Mouse (Mus musculus) adrenal gland, postnatal 10 days (tissue): ENCODE measurements around the gene Samd10. TPM values are rescaled to one million over a fixed set of nuclear protein-coding genes. Genes with fewer than 3 reads are reported as not detected.

ENCODE experiments used
- DNase-seq: peaks from one replicate; pipeline ENCODE4 v3.0.0; 2021; ENCODE audit warnings: mixed read lengths
- long read RNA-seq, 2 experiments: library from polyadenylated mRNA; stranded (forward); transcript quantifications; one replicate each; pipeline ENCODE4 v2.0.0; 2021
- total RNA-seq, 2 experiments: library from RNA; stranded (reverse); gene quantifications; 2 replicates each; pipeline ENCODE4 v1.2.3; 2021

Samd10 gene
- 10 to 100 TPM in 1 of 2 experiments, 1 to 10 TPM in 1; 10.0 to 11.7 TPM for total RNA-seq
- long read RNA-seq, experiment 1, partial matches to known transcripts: 1 of 6 reads
- long read RNA-seq, experiment 1, other reads (novel, unspliced or antisense): 0 of 6 reads
- long read RNA-seq, experiment 2, partial matches to known transcripts: 0 of 6 reads
- long read RNA-seq, experiment 2, other reads (novel, unspliced or antisense): 2 of 6 reads

- DNase-seq: peak; percentile 73
These were observed at the start of gene Samd10 for GRCm38 (mm10) chr2:181598454-181599351. Gene Samd10, minus strand, starts transcription at chr2:181599212.

- no peak for DNase-seq
These were observed 47.8 kb upstream of the Samd10 start for GRCm38 (mm10) chr2:181646626-181647472.

GRCm38 (mm10) chr2:181645666-181646065 is 46.7 kb upstream of the Samd10 start:
- no peak for DNase-seq

- peak; percentile 54 for DNase-seq
These were observed 45.3 kb upstream of the Samd10 start for GRCm38 (mm10) chr2:181644361-181644760.

GRCm38 (mm10) chr2:181635865-181636264 is 36.9 kb upstream of the Samd10 start:
- no peak for DNase-seq

- DNase-seq: no peak
These were observed 33.6 kb upstream of the Samd10 start for GRCm38 (mm10) chr2:181632624-181633023.

GRCm38 (mm10) chr2:181628471-181628870 is 29.5 kb upstream of the Samd10 start:
- no peak for DNase-seq

GRCm38 (mm10) chr2:181623401-181623800 is 24.4 kb upstream of the Samd10 start:
- peak; percentile 40 for DNase-seq

- DNase-seq: no peak
These were observed 19.9 kb upstream of the Samd10 start for GRCm38 (mm10) chr2:181618761-181619495.

GRCm38 (mm10) chr2:181602367-181602766 is 3.4 kb upstream of the Samd10 start:
- no peak for DNase-seq

- no peak for DNase-seq
These were observed 2.7 kb upstream of the Samd10 start for GRCm38 (mm10) chr2:181601751-181602145.

- peak; percentile 97 for DNase-seq
These were observed 2.1 kb upstream of the Samd10 start for GRCm38 (mm10) chr2:181600828-181601750.

- no peak for DNase-seq
These were observed 1.3 kb upstream of the Samd10 start for GRCm38 (mm10) chr2:181600226-181600758.

GRCm38 (mm10) chr2:181597378-181598061 is 1.5 kb downstream of the Samd10 start:
- peak; percentile 53 for DNase-seq

- no peak for DNase-seq
These were observed 2.6 kb downstream of the Samd10 start for GRCm38 (mm10) chr2:181596221-181596960.

GRCm38 (mm10) chr2:181594946-181595696 is 3.9 kb downstream of the Samd10 start:
- DNase-seq: peak; percentile 82

GRCm38 (mm10) chr2:181593937-181594336 is 5.1 kb downstream of the Samd10 start:
- no peak for DNase-seq

- DNase-seq: no peak
These were observed 6.0 kb downstream of the Samd10 start for GRCm38 (mm10) chr2:181593042-181593421.
